Mouse (Mus musculus): Measurements from ENCODE around the gene Fanci. TPM values are rescaled to one million over a fixed set of nuclear protein-coding genes. Genes with fewer than 3 reads are reported as not detected.

Gene Fanci
- polyA plus RNA-seq, 1 experiment from 2014 or later, result 1.2 TPM

DNA sequence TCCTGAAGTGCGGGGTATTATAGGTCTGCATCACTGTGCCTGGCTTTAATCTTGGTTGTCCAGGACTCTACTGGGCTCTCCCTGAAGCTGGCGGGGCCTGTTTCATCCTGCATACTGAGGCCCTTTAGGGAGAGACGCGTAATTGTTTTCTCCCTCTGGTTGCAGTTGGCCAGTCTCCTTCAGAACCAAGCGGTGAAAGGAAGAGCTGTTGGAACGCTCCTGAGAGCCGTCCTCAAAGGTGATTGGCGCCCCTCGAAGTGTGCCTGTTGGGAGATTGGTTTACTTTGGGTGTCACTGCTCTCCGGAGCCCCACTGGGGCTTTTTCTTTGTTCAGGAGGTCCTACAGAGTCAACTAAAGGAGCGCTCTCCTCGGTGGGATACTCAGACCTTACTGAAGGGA is 7.2 kb downstream of the Fanci start:
- no peaks in the 10 kb centered on the region for H3K27me3 ChIP-seq (replicated peaks; ENCODE audit: control insufficient read depth, insufficient read depth, low read length)
- no peak for TF ChIP-seq CTCF (IDR thresholded peaks at IDR 0.05; ENCODE audit: low read depth)
- 75% methylated on average over 12 of the region's 12 CpGs for WGBS
- no peak overlapping the region for H3K4me2 ChIP-seq (replicated peaks; ENCODE audit: low read depth)
- no peaks in the 10 kb centered on the region for H3K36me3 ChIP-seq (ENCODE audit: control insufficient read depth, insufficient read depth)
- no peak overlapping the region for H3K27ac ChIP-seq (ENCODE audit: low read depth, low read length)
- H3K9ac ChIP-seq (ENCODE audit: low read depth, low read length), result no peak overlapping the region
- H3K4me3 ChIP-seq (ENCODE audit: low read depth, low read length), result no peak overlapping the region
- no peaks in the 10 kb centered on the region for H3K4me1 ChIP-seq (replicated peaks; ENCODE audit: control insufficient read depth, insufficient read depth, low read length)
- ATAC-seq, result no peak
- no peaks in the 10 kb centered on the region for H3K9me3 ChIP-seq (ENCODE audit: control insufficient read depth)

GRCm38 (mm10) chr7:79400296-79400695 is 8.6 kb downstream of the Fanci start:
- Histone ChIP-seq H3K27ac (ENCODE audit: low read depth, low read length) (no peak overlapping the region), H3K36me3 (ENCODE audit: control insufficient read depth, insufficient read depth) (no peaks in the 10 kb centered on the region), H3K9me3 (ENCODE audit: control insufficient read depth) (no peaks in the 10 kb centered on the region), H3K4me3 (ENCODE audit: low read depth, low read length) (no peak overlapping the region), H3K27me3 (replicated peaks; ENCODE audit: control insufficient read depth, insufficient read depth, low read length) (no peaks in the 10 kb centered on the region), H3K4me1 (replicated peaks; ENCODE audit: control insufficient read depth, insufficient read depth, low read length) (no peaks in the 10 kb centered on the region), H3K4me2 (replicated peaks; ENCODE audit: low read depth) (no peak overlapping the region), H3K9ac (ENCODE audit: low read depth, low read length) (no peak overlapping the region)
- no peak for ATAC-seq
- 86% methylated on average over 3 of the region's 3 CpGs for WGBS
- no peak for TF ChIP-seq CTCF (IDR thresholded peaks at IDR 0.05; ENCODE audit: low read depth)

DNA sequence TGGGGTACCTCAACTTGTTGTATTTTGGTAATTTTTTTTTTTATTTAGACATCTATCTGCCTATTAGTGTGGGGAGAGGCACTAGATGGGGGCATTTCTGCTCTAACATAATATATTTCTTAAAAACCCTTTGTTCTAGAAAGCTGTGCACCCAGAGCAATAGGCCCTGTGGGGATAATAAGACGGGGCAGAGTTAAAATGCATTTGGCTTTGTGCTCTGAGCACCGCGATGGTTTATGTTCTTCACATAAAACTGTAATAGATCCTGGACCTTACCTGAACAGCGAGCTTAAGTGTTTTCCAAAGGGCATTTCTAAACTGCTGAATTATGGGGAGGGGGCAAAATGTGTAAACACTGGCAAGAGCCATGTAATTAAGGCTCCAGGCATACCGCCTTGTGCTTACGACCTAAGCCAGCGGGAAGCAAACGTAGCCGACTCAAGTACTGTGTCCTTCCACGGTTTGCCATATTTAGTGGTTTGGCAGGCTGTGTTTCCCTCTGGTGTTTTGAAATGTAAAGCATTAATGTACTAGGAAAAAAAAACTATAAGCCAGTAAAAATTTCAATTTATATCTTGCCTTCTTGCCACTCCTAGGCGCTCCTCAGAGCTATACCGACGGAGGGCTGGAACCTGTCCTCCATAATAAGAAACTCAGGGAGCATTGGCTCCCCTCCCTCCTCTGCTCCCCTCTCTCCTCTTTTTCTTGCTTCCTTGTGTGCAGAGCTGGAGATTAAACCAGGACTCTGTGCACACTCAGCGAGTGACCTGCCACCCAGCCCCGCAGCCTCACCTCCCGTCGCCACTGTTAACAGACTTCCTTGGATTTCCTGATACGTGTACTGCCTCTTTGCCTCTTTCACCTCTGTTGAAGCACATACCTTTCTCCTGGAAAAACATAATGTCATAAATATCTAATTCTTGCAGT is 23.0 kb downstream of the Fanci start:
- H3K4me1 ChIP-seq (replicated peaks; ENCODE audit: control insufficient read depth, insufficient read depth, low read length), result no peaks in the 10 kb centered on the region
- H3K27ac ChIP-seq (ENCODE audit: low read depth, low read length), result no peak overlapping the region
- no peaks in the 10 kb centered on the region for H3K9me3 ChIP-seq (ENCODE audit: control insufficient read depth)
- TF ChIP-seq CTCF (IDR thresholded peaks at IDR 0.05; ENCODE audit: low read depth), result no peak
- no peak for ATAC-seq
- H3K4me2 ChIP-seq (replicated peaks; ENCODE audit: low read depth), result no peak overlapping the region
- H3K9ac ChIP-seq (ENCODE audit: low read depth, low read length), result no peak overlapping the region
- 77% methylated on average over 18 of the region's 18 CpGs for WGBS
- H3K27me3 ChIP-seq (replicated peaks; ENCODE audit: control insufficient read depth, insufficient read depth, low read length), result no peaks in the 10 kb centered on the region
- no peak overlapping the region for H3K4me3 ChIP-seq (ENCODE audit: low read depth, low read length)
- no peaks in the 10 kb centered on the region for H3K36me3 ChIP-seq (ENCODE audit: control insufficient read depth, insufficient read depth)

DNA sequence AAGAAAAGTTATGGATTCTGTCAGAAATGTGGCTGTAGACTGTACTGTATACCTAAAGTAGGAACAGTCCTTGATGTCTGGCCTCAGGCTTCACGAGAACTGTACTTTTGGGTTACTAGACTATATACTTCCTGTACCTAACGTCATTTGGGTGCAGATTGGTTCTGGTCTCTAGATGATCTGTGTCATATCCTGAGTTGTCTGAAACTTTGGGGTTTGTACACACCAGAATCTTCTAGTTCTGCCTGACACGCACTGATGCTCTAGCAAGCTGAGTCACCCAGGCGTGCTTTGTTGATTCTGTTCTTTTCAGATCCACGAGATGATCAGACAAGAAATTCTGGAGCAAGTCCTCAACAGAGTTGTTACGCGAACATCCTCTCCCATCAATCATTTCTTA is 28.2 kb downstream of the Fanci start:
- Histone ChIP-seq H3K4me3 (ENCODE audit: low read depth, low read length) (no peak overlapping the region), H3K36me3 (ENCODE audit: control insufficient read depth, insufficient read depth) (no peaks in the 10 kb centered on the region), H3K27me3 (replicated peaks; ENCODE audit: control insufficient read depth, insufficient read depth, low read length) (no peaks in the 10 kb centered on the region), H3K9ac (ENCODE audit: low read depth, low read length) (no peak overlapping the region), H3K9me3 (ENCODE audit: control insufficient read depth) (no peaks in the 10 kb centered on the region), H3K4me2 (replicated peaks; ENCODE audit: low read depth) (no peak overlapping the region), H3K4me1 (replicated peaks; ENCODE audit: control insufficient read depth, insufficient read depth, low read length) (no peaks in the 10 kb centered on the region), H3K27ac (ENCODE audit: low read depth, low read length) (no peak overlapping the region)
- ATAC-seq, result no peak
- WGBS, result 84% methylated on average over 7 of the region's 7 CpGs
- TF ChIP-seq CTCF (IDR thresholded peaks at IDR 0.05; ENCODE audit: low read depth), result no peak

DNA sequence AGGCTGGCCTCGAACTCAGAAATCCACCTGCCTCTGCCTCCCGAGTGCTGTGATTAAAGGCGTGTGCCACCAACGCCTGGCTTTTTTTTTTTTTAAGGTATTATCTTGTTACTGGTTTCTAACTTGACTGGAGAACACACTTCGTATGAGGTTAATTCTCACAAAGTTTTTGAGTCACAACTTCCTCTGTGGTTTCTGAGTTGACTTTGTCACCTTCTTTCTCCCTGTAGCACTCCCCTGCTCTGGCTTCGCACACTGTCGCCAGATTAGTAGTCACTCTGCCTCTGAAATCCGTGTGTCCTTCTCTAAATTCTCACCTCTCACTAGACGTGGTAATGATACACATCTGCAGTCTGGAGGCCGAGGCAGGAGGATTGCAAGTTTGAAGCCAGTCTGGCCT is 31.1 kb downstream of the Fanci start:
- H3K4me2 ChIP-seq (replicated peaks; ENCODE audit: low read depth), result no peak overlapping the region
- no peaks in the 10 kb centered on the region for H3K27me3 ChIP-seq (replicated peaks; ENCODE audit: control insufficient read depth, insufficient read depth, low read length)
- no peak for ATAC-seq
- no peak overlapping the region for H3K4me3 ChIP-seq (ENCODE audit: low read depth, low read length)
- no peak overlapping the region for H3K9ac ChIP-seq (ENCODE audit: low read depth, low read length)
- no peak overlapping the region for H3K27ac ChIP-seq (ENCODE audit: low read depth, low read length)
- 86% methylated on average over 10 of the region's 10 CpGs for WGBS
- H3K4me1 ChIP-seq (replicated peaks; ENCODE audit: control insufficient read depth, insufficient read depth, low read length), result no peaks in the 10 kb centered on the region
- TF ChIP-seq CTCF (IDR thresholded peaks at IDR 0.05; ENCODE audit: low read depth), result no peak
- no peaks in the 10 kb centered on the region for H3K9me3 ChIP-seq (ENCODE audit: control insufficient read depth)
- no peaks in the 10 kb centered on the region; the same call in 1 of the 2 replicates for H3K36me3 ChIP-seq (ENCODE audit: control insufficient read depth, insufficient read depth)

DNA sequence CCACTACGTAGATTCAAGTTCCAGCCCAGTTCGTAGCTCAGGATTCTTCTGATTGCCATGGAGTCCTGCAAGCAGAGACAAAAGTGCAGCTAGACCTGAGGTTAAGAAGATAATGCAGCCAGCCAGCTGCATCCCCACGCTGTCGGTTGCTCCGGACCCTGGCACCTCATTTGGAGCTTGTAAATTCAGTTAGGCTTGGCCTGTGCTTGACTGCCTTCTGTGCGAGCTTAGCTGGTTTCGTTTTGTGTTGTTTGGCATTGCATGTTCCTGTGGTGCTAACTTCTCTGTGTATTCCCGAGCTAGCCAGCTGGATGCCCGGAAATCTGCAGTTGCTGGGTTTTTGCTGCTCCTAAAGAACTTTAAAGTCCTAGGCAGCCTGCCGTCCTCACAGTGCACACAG is 34.1 kb downstream of the Fanci start:
- 89% methylated on average over 10 of the region's 10 CpGs for WGBS
- TF ChIP-seq CTCF (IDR thresholded peaks at IDR 0.05; ENCODE audit: low read depth), result no peak
- Histone ChIP-seq H3K27ac (ENCODE audit: low read depth, low read length) (no peak overlapping the region), H3K36me3 (ENCODE audit: control insufficient read depth, insufficient read depth) (no peaks in the 10 kb centered on the region; the same call in 1 of the 2 replicates), H3K9ac (ENCODE audit: low read depth, low read length) (no peak overlapping the region), H3K4me1 (replicated peaks; ENCODE audit: control insufficient read depth, insufficient read depth, low read length) (no peaks in the 10 kb centered on the region), H3K4me3 (ENCODE audit: low read depth, low read length) (no peak overlapping the region), H3K4me2 (replicated peaks; ENCODE audit: low read depth) (no peak overlapping the region), H3K9me3 (ENCODE audit: control insufficient read depth) (no peaks in the 10 kb centered on the region), H3K27me3 (replicated peaks; ENCODE audit: control insufficient read depth, insufficient read depth, low read length) (no peaks in the 10 kb centered on the region)
- no peak for ATAC-seq
